Mouse (Mus musculus): ENCODE data around the gene Med8. TPM values are rescaled to one million over a fixed set of nuclear protein-coding genes. Genes with fewer than 3 reads are reported as not detected.

Med8 gene
- polyA plus RNA-seq, 1 experiment from 2014 or later = 44.5 TPM

- POLR2A ChIA-PET = interaction anchor here (1.1 kb wide), 1 partner anchor 131 kb away, joined by 3 read pairs; the partner anchor contains the start of gene Tmem125
- in situ Hi-C loops (cut with MboI; ENCODE audit: low pct_unique_long_range_greater_than_20kb) = no loop called here
- DNase-seq (ENCODE audit: low read depth, low spot score) (no peak), ATAC-seq (no peak)
- CTCF ChIA-PET = interaction anchor here (1.3 kb wide), 1 partner anchor 8 kb away, joined by 5 read pairs; no protein-coding TSS in a partner anchor
- TF ChIP-seq CTCF (IDR thresholded peaks at IDR 0.05) = no peak
- no peaks in the 10 kb centered on the region for H3K27me3 ChIP-seq
Measured at GRCm38 (mm10) chr4:118413553-118413952, 4.4 kb downstream of the Med8 start.

DNA sequence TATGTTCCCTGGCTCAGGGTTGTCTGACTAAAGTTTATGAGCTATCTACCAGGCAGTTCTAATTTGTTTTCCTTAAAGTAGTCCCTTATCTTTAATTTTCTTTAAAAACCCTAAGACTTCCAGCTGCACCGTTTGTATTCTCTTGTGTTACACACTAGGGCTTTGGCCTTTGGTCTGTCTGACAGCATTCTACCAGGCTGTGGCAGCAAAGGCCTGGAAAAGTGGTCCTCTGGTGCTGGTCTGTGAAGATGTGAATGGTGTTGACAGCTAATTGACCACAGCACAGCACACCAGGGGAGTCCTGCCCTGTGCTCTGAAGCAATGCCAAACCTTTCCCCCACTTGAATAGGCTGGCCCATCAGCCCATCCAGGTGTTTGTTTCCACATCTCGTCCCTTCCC lies 6.6 kb downstream of the Med8 start:
- DNase-seq (ENCODE audit: low read depth, low spot score) (no peak), ATAC-seq (no peak)
- TF ChIP-seq CTCF (IDR thresholded peaks at IDR 0.05) = no peak
- no peaks in the 10 kb centered on the region for H3K27me3 ChIP-seq
- ChIA-PET CTCF (no interaction called here), POLR2A (no interaction called here)
- in situ Hi-C loops (cut with MboI; ENCODE audit: low pct_unique_long_range_greater_than_20kb) = no loop called here

DNA sequence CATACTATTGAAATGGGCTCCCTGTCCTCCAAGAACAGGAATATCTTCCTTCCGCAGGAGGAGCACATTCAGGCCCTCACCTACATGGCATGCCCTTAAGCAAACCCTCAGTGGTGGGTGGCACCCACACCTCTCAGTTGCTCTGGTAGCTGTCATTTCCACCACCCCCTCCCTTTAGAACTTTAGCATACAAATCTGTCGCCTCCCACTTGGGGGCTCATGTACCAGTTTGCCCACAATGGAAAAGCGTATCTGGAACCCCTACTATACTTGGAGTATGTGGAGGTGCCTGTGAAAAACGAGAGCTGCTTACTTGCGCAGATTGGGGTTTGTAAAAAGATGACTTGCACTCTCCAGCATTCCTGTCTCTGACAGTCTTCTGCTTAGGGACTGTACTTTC lies 7.2 kb downstream of the Med8 start:
- H3K27me3 ChIP-seq = no peaks in the 10 kb centered on the region
- in situ Hi-C loops (cut with MboI; ENCODE audit: low pct_unique_long_range_greater_than_20kb) = no loop called here
- DNase-seq (ENCODE audit: low read depth, low spot score) (no peak), ATAC-seq (no peak)
- ChIA-PET CTCF (no interaction called here), POLR2A (interaction anchor here (1.6 kb wide), 1 partner anchor 10 kb away, joined by 9 read pairs; no protein-coding TSS in a partner anchor)
- TF ChIP-seq CTCF (IDR thresholded peaks at IDR 0.05) = no peak

DNA sequence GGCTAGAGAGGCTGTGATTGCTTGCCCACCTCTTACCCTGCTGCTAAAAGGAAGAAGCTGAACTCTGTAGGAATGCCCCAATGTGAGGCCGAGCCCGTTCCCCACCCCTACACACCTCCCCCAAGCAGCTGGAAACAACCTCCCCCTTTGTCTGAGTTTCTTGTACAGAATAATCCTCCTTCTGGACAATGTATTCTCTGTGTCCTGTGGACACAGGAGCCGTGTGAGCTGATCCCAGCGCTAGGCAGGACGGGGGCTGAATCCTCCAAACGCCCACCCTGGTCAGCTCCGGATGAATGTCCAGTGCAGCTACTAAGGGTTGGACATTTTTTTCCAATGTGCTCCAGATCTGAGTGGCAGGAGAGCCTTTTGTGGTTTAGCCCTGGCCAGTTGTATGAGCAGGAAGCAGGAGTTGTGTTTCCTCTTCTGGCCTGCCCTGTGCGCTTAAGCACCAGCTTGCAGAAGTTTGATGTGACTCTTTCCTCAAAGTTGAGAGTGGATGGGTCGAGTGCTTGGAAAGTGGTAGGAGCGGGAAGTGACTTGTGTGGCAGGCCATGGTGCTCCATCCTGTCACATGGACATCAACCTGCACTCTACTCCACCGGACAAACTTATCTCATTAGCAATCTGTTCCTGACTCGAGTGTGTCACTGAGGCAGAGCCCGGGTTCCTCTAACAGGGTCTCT lies 8.1 kb downstream of the Med8 start:
- ChIA-PET CTCF (interaction anchor here (1.0 kb wide), 1 partner anchor 10 kb away, joined by 3 read pairs; no protein-coding TSS in a partner anchor), POLR2A (interaction anchor here (1.6 kb wide), 1 partner anchor 9 kb away, joined by 9 read pairs; no protein-coding TSS in a partner anchor)
- H3K27me3 ChIP-seq = no peaks in the 10 kb centered on the region
- ATAC-seq (no peak), DNase-seq (ENCODE audit: low read depth, low spot score) (no peak)
- in situ Hi-C loops (cut with MboI; ENCODE audit: low pct_unique_long_range_greater_than_20kb) = no loop called here
- no peak for TF ChIP-seq CTCF (IDR thresholded peaks at IDR 0.05)

- no peak for TF ChIP-seq CTCF (IDR thresholded peaks at IDR 0.05)
- ATAC-seq = no peak
- in situ Hi-C loops (cut with MboI; ENCODE audit: low pct_unique_long_range_greater_than_20kb) = no loop called here
Measured at GRCm38 (mm10) chr4:118421384-118421783, 12.2 kb downstream of the Med8 start.

GRCm38 (mm10) chr4:118424541-118425160 lies 15.5 kb downstream of the Med8 start:
- in situ Hi-C loops (cut with MboI; ENCODE audit: low pct_unique_long_range_greater_than_20kb) = no loop called here
- DNase-seq (ENCODE audit: low read depth, low spot score) (no peak), ATAC-seq (no peak)
- CTCF ChIA-PET = no interaction called here
- TF ChIP-seq CTCF (IDR thresholded peaks at IDR 0.05) = no peak
- no peaks in the 10 kb centered on the region for H3K27me3 ChIP-seq
- POLR2A ChIA-PET = interaction anchor here (1.9 kb wide), 1 partner anchor 8 kb away, joined by 9 read pairs; no protein-coding TSS in a partner anchor

More at GRCm38 (mm10) chr4:118421384-118421783, 12.2 kb downstream of the Med8 start:
- no peaks in the 10 kb centered on the region for H3K27me3 ChIP-seq
- ChIA-PET CTCF (interaction anchor here (0.9 to 1.0 kb wide), 3 partner anchors 20 to 155 kb away, joined by 3 read pairs; no protein-coding TSS in a partner anchor), POLR2A (no interaction called here)
- no peak for DNase-seq (ENCODE audit: low read depth, low spot score)

GRCm38 (mm10) chr4:118425374-118425773 lies 16.2 kb downstream of the Med8 start:
- ChIA-PET POLR2A (interaction anchor here (1.9 kb wide), 1 partner anchor 9 kb away, joined by 9 read pairs; no protein-coding TSS in a partner anchor), CTCF (no interaction called here)
- TF ChIP-seq CTCF (IDR thresholded peaks at IDR 0.05) = no peak
- in situ Hi-C loops (cut with MboI; ENCODE audit: low pct_unique_long_range_greater_than_20kb) = no loop called here
- no peaks in the 10 kb centered on the region for H3K27me3 ChIP-seq
- ATAC-seq (no peak), DNase-seq (ENCODE audit: low read depth, low spot score) (no peak)

GRCm38 (mm10) chr4:118427415-118427767 lies 18.3 kb downstream of the Med8 start:
- CTCF ChIA-PET = no interaction called here
- in situ Hi-C loops (cut with MboI; ENCODE audit: low pct_unique_long_range_greater_than_20kb) = no loop called here
- H3K27me3 ChIP-seq = no peaks in the 10 kb centered on the region
- POLR2A ChIA-PET = interaction anchor here (0.6 to 1.8 kb wide), 4 partner anchors 8 to 844 kb away, joined by 3 to 7 read pairs (median 4); no protein-coding TSS in a partner anchor
- ATAC-seq (peak; percentile 31), DNase-seq (ENCODE audit: low read depth, low spot score) (no peak)
- no peak for TF ChIP-seq CTCF (IDR thresholded peaks at IDR 0.05)

DNA sequence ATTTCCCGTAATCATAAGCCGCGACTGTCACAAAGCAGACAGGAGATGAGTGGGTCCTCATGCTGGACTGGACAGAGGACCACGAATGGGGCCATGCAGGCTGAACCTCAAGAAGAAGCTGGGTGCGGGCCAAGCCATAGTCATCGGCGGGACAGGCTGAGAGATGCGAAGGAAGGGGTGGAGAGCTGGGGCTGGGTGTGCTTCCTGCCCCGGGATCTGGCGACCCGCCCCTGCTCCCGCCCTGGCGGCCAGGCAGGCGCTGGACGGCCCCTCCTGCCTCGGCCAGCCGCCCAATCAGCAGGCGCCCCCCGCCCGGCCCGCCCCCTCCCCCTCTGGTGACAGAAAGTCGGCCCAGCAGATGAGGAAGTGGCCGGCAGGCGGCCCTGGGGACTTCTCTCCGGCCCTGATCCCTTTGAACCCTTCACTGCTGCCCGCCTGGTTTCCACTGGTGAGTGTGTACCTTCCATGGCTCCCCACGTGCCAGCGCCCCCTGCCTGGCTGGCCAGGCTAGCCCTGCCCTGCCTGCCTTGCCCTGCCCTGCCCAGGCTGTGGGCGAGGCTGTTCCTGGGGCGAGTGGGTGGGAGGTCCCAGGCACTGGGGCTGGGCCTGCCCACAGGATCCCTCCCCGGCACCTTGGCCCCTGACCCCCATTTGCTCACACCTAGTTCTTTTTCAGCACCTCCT lies 18.8 kb downstream of the Med8 start, which contains the start of gene Elovl1:
Gene Elovl1, plus strand, starts transcription at position 326 of the 684 bp plus-strand sequence.
- ChIA-PET POLR2A (interaction anchor here (0.6 to 1.8 kb wide), 4 partner anchors 8 to 844 kb away, joined by 3 to 7 read pairs (median 4); partner anchors contain the start of gene Cdc20), CTCF (interaction anchor here (1.0 kb wide), 1 partner anchor 139 kb away, joined by 4 read pairs; no protein-coding TSS in a partner anchor)
- DNase-seq (ENCODE audit: low read depth, low spot score) (no peak), ATAC-seq (peak; percentile 91)
- in situ Hi-C loops (cut with MboI; ENCODE audit: low pct_unique_long_range_greater_than_20kb) = no loop called here
- TF ChIP-seq CTCF (IDR thresholded peaks at IDR 0.05) = no peak
- H3K27me3 ChIP-seq = no peaks in the 10 kb centered on the region

- ATAC-seq (peak; percentile 2), DNase-seq (ENCODE audit: low read depth, low spot score) (no peak)
- in situ Hi-C loops (cut with MboI; ENCODE audit: low pct_unique_long_range_greater_than_20kb) = no loop called here
- no peak for TF ChIP-seq CTCF (IDR thresholded peaks at IDR 0.05)
- no peaks in the 10 kb centered on the region for H3K27me3 ChIP-seq
- CTCF ChIA-PET = interaction anchor here (1.0 kb wide), 1 partner anchor 138 kb away, joined by 4 read pairs; no protein-coding TSS in a partner anchor
- POLR2A ChIA-PET = interaction anchor here (1.2 kb wide), 1 partner anchor 8 kb away, joined by 3 read pairs; the partner anchor contains the start of gene Cdc20
Measured at GRCm38 (mm10) chr4:118428531-118429214, 19.5 kb downstream of the Med8 start.
